Mouse (Mus musculus) neural tube, embryonic 12.5 days (tissue): ENCODE measurements around the gene St8sia1. TPM values are rescaled to one million over a fixed set of nuclear protein-coding genes. Genes with fewer than 3 reads are reported as not detected.
A peak's percentile ranks its signal among the peaks of the same experiment; 100 is the strongest.
"Not testable (repeated sequence)": the region's sequence is repeated elsewhere in the genome, so short reads cannot be mapped to it uniquely, and the experiment has no call there.

Experiments used
- ATAC-seq: fragments of 200-750 bp; cut with Nextera tagmentation; 2 replicates; pipeline ENCODE4 v1.8.0; 2017; ENCODE audit warnings: low read depth, mild to moderate bottlenecking, moderate TSS enrichment, moderate library complexity; ENCODE audit not compliant: low FRiP score
- H3K27ac ChIP-seq: fragments of 300-500 bp; sonication (generic); 2 replicates; pipeline ENCODE4 v1.5.1; 2016
- H3K27me3 ChIP-seq: fragments of 300-500 bp; sonication (generic); replicated peaks from 2 replicates; pipeline ENCODE4 v1.6.1; 2016; ENCODE audit warnings: mild to moderate bottlenecking
- H3K36me3 ChIP-seq: fragments of 300-500 bp; sonication (generic); 2 replicates; pipeline ENCODE4 v1.6.1; 2016; ENCODE audit warnings: mild to moderate bottlenecking
- H3K4me1 ChIP-seq: fragments of 300-500 bp; sonication (generic); 2 replicates; pipeline ENCODE4 v1.6.1; 2016
- H3K4me2 ChIP-seq: fragments of 300-500 bp; sonication (generic); replicated peaks from 2 replicates; pipeline ENCODE4 v1.6.1; 2016; ENCODE audit warnings: mild to moderate bottlenecking
- H3K4me3 ChIP-seq: fragments of 300-500 bp; sonication (generic); 2 replicates; pipeline ENCODE4 v1.5.1; 2016
- H3K9ac ChIP-seq: fragments of 300-500 bp; sonication (generic); 2 replicates; pipeline ENCODE4 v1.6.1; 2016; ENCODE audit warnings: mild to moderate bottlenecking
- H3K9me3 ChIP-seq: fragments of 300-500 bp; sonication (generic); 2 replicates; pipeline ENCODE4 v1.6.1; 2016; ENCODE audit warnings: mild to moderate bottlenecking
- WGBS: fragments of 180-500 bp; shearing (Covaris S2); methylation state at CpG from one replicate; pipeline ENCODE4 v1.1.7; 2016; 5-methylcytosine and 5-hydroxymethylcytosine counted together
- polyA plus RNA-seq: library from polyadenylated mRNA; unstranded; fragments of >200 nt; fragmentation: Nextera tagmentation; extraction: Ambion mirVana; gene quantifications from 2 replicates; pipeline ENCODE4 v1.2.1, GENCODE M21; 2016

Gene St8sia1
- polyA plus RNA-seq, 1 experiment from 2014 or later: 12.8 TPM

GRCm38 (mm10) chr6:142992099-142992498 lies 27.8 kb upstream of the St8sia1 start:
- no peaks in the 10 kb centered on the region for H3K36me3 ChIP-seq
- no peaks in the 10 kb centered on the region for H3K9me3 ChIP-seq
- no peaks in the 10 kb centered on the region for H3K27me3 ChIP-seq
- ATAC-seq: no peak
- no peak overlapping the region for H3K4me2 ChIP-seq
- peaks cover 10% of the 10 kb centered on the region; the same call in 1 of the 2 replicates for H3K4me1 ChIP-seq
- H3K4me3 ChIP-seq: no peak overlapping the region
- H3K27ac ChIP-seq: no peak overlapping the region
- WGBS: 52% methylated on average over 7 of the region's 7 CpGs
- H3K9ac ChIP-seq: no peak overlapping the region

- no peaks in the 10 kb centered on the region for H3K27me3 ChIP-seq
- no peak overlapping the region for H3K4me3 ChIP-seq
- ATAC-seq: no peak; the same call in 1 of the 2 replicates
- 61% methylated on average over 7 of the region's 7 CpGs for WGBS
- no peak overlapping the region for H3K9ac ChIP-seq
- no peak overlapping the region for H3K27ac ChIP-seq
- H3K36me3 ChIP-seq: no peaks in the 10 kb centered on the region
- peaks cover 10% of the 10 kb centered on the region; the same call in 1 of the 2 replicates for H3K4me1 ChIP-seq
- H3K9me3 ChIP-seq: no peaks in the 10 kb centered on the region
- no peak overlapping the region for H3K4me2 ChIP-seq
Observed at GRCm38 (mm10) chr6:142991391-142992059, 27.3 kb upstream of the St8sia1 start.

DNA sequence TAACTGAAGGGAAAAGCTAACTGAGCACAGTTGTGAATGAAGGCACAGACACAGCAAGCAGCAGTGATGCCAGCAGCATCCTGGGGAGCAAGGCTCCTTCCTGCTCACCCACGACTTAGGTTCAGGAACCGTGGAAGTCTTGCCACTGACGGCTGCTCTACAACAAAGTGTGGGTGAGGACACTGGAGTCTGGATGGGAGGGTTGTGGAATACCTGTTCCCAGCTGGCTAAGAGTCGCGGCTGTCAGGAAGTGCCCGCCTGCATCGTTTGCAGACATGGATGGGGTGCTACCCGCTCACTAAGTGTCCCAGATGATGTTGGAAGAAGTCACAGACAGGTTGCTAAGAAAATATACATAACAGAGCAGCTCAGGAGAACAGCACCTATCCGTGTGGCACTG lies 26.3 kb upstream of the St8sia1 start:
- Histone ChIP-seq H3K4me2 (no peak overlapping the region), H3K9ac (no peak overlapping the region), H3K27me3 (no peaks in the 10 kb centered on the region), H3K36me3 (no peaks in the 10 kb centered on the region), H3K27ac (no peak overlapping the region), H3K4me1 (peaks cover 10% of the 10 kb centered on the region; the same call in 1 of the 2 replicates), H3K9me3 (no peaks in the 10 kb centered on the region), H3K4me3 (no peak overlapping the region)
- ATAC-seq: no peak
- WGBS: 81% methylated on average over 9 of the region's 9 CpGs

DNA sequence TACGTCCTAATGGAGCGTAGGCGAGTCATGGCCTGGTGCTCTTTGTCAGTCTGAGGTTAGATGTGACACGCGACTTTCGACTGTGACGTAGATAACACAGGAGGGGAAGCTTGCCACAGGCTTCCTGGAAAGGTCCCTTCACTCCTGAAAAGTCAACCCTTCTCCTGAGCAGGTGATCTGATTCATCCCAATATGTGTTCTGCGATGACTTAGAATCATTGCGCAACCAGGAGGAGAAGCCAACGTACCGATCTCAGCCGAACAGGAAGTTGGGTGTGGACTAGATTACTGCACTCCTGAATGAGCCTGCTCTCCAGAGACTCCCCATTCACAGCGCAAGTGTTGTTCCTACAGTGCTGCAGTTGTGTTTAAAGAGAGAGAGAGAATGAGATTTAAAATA lies 25.2 kb upstream of the St8sia1 start:
- H3K9ac ChIP-seq: no peak overlapping the region
- ATAC-seq: no peak
- no peak overlapping the region for H3K4me2 ChIP-seq
- no peak overlapping the region for H3K27ac ChIP-seq
- no peaks in the 10 kb centered on the region for H3K9me3 ChIP-seq
- 94% methylated on average over 13 of the region's 13 CpGs for WGBS
- H3K36me3 ChIP-seq: no peaks in the 10 kb centered on the region
- no peak overlapping the region for H3K4me3 ChIP-seq
- H3K4me1 ChIP-seq: peaks cover 10% of the 10 kb centered on the region; the same call in 1 of the 2 replicates
- H3K27me3 ChIP-seq: no peaks in the 10 kb centered on the region

DNA sequence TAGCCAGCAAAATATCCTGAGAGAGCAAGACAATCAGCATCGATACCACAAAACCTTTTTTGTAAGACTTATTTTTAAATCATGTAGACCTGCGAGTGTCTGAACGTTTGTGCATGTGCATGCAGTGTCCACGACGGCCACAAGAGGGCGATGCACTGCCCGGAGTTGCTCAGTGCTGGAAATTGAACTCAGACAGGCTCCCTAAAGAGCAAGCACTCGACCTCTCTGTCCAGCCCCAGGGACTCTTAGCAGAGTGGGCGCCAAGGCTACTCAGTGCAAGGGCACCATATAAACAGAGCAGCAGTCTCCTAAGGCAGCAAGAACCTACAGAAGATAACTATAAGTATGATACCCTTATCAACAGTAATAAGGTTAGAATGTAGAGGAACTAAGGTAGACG lies 24.5 kb upstream of the St8sia1 start:
- 31% methylated on average over 10 of the region's 10 CpGs for WGBS
- ATAC-seq: no peak
- no peaks in the 10 kb centered on the region for H3K36me3 ChIP-seq
- no peak overlapping the region for H3K4me3 ChIP-seq
- H3K9ac ChIP-seq: no peak overlapping the region
- H3K4me2 ChIP-seq: no peak overlapping the region
- no peak overlapping the region for H3K27ac ChIP-seq
- no peaks in the 10 kb centered on the region for H3K27me3 ChIP-seq
- H3K4me1 ChIP-seq: peaks cover 6% of the 10 kb centered on the region; the same call in 1 of the 2 replicates
- H3K9me3 ChIP-seq: no peaks in the 10 kb centered on the region

DNA sequence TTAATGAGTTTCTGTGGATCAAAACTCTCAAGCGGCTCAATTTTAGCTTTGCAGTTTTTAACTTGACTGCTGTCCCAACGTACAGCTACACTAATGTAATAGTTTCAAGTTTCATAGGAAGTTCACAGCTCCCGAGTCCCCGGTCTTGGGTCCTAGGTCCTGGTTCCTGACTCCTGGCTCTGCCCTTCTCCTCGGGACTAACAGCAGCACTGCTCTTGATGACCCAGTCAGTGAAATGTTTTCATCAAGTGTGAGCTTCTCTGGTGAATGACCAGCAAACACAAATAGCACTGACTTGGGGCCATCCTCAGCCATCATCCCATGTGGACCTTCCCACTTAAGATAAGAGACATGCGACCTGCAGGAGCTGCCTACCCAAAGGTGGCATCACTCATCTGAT lies 24.0 kb upstream of the St8sia1 start:
- Histone ChIP-seq H3K9me3 (no peaks in the 10 kb centered on the region), H3K4me3 (no peak overlapping the region), H3K4me1 (0 out of 2 replicates have a peak, but pooled peaks cover under 1% of the 10 kb centered on the region), H3K27ac (no peak overlapping the region), H3K4me2 (no peak overlapping the region), H3K36me3 (no peaks in the 10 kb centered on the region), H3K27me3 (no peaks in the 10 kb centered on the region), H3K9ac (no peak overlapping the region)
- ATAC-seq: no peak
- 82% methylated on average over 6 of the region's 6 CpGs for WGBS

DNA sequence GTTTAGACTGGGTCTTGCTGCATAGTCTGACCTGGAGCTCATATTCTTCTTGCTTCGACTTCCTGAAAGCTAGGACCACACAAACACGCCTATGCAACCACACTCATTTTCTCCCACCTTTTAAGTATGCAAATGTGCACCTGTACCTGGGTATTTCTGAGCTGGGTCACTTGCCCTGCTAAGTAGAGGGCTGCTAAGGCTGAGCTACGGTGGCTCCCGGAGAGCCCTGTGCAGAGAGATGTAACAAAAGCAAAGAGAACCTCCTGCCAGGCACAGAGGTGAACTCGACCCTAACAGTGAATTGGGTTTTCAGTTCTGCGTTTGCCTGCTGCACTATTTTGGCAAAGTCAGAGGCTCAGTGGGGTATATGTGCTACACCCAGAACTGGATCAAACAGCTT lies 23.4 kb upstream of the St8sia1 start:
- Histone ChIP-seq H3K4me3 (no peak overlapping the region), H3K4me2 (no peak overlapping the region), H3K36me3 (no peaks in the 10 kb centered on the region), H3K9ac (no peak overlapping the region), H3K4me1 (no peaks in the 10 kb centered on the region), H3K27me3 (no peaks in the 10 kb centered on the region), H3K27ac (no peak overlapping the region), H3K9me3 (no peaks in the 10 kb centered on the region)
- WGBS: 72% methylated on average over 6 of the region's 6 CpGs
- ATAC-seq: no peak

- not testable (repeated sequence) for H3K9ac ChIP-seq
Observed at GRCm38 (mm10) chr6:142986706-142987105, 22.5 kb upstream of the St8sia1 start.

GRCm38 (mm10) chr6:142985561-142986238 lies 21.4 kb upstream of the St8sia1 start:
- H3K9ac ChIP-seq, H3K27ac ChIP-seq, H3K9me3 ChIP-seq, H3K4me3 ChIP-seq, H3K27me3 ChIP-seq, H3K4me2 ChIP-seq, H3K4me1 ChIP-seq, H3K36me3 ChIP-seq, ATAC-seq: not testable (repeated sequence)
- 93% methylated on average over 9 of the region's 9 CpGs for WGBS

More at GRCm38 (mm10) chr6:142986706-142987105, 22.5 kb upstream of the St8sia1 start:
- H3K4me2 ChIP-seq, H3K4me3 ChIP-seq, H3K9me3 ChIP-seq, H3K27me3 ChIP-seq, ATAC-seq, H3K36me3 ChIP-seq, H3K27ac ChIP-seq, H3K4me1 ChIP-seq: not testable (repeated sequence)
- WGBS: 94% methylated on average over 9 of the region's 9 CpGs

GRCm38 (mm10) chr6:142979665-142980660 lies 15.7 kb upstream of the St8sia1 start:
- peak; percentile 81 for ATAC-seq
- no peaks in the 10 kb centered on the region for H3K9me3 ChIP-seq
- 46% methylated on average over 6 of the region's 6 CpGs for WGBS
- no peaks in the 10 kb centered on the region for H3K27me3 ChIP-seq
- no peak overlapping the region for H3K9ac ChIP-seq
- no peaks in the 10 kb centered on the region for H3K4me1 ChIP-seq
- no peak overlapping the region for H3K4me2 ChIP-seq
- no peak overlapping the region for H3K27ac ChIP-seq
- no peaks in the 10 kb centered on the region for H3K36me3 ChIP-seq
- no peak overlapping the region for H3K4me3 ChIP-seq

DNA sequence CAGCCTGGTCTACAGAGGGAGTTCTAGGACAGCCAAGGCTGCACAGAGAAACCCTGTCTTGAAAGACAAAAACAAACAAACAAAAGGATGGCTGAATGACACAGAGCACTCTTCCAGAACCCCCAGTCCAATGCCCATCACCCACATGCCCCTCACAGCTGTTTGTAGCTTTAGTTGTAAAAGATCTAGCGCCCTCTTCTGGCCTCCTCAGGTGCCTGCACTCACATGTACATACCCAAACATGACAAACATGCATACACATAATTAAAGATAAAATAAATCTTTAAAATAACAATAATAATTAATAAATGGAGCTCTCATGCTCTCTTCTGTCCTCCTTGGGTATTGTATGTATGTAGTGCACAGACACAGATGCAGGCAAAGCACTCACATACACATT lies 13.0 kb upstream of the St8sia1 start:
- WGBS: 63% methylated on average over 1 of the region's 1 CpGs
- no peaks in the 10 kb centered on the region for H3K4me1 ChIP-seq
- H3K4me2 ChIP-seq: no peak overlapping the region
- no peaks in the 10 kb centered on the region for H3K9me3 ChIP-seq
- no peaks in the 10 kb centered on the region for H3K27me3 ChIP-seq
- H3K36me3 ChIP-seq: no peaks in the 10 kb centered on the region
- no peak overlapping the region for H3K9ac ChIP-seq
- ATAC-seq: no peak
- H3K4me3 ChIP-seq: no peak overlapping the region
- H3K27ac ChIP-seq: no peak overlapping the region

- Histone ChIP-seq H3K36me3 (no peaks in the 10 kb centered on the region), H3K4me3 (no peak overlapping the region), H3K9ac (no peak overlapping the region), H3K27me3 (no peaks in the 10 kb centered on the region), H3K27ac (no peak overlapping the region), H3K9me3 (no peaks in the 10 kb centered on the region), H3K4me2 (no peak overlapping the region), H3K4me1 (no peaks in the 10 kb centered on the region)
- WGBS: 91% methylated on average over 7 of the region's 7 CpGs
- ATAC-seq: no peak
Observed at GRCm38 (mm10) chr6:142973289-142973688, 9.0 kb upstream of the St8sia1 start.
